Mouse (Mus musculus) left cerebral cortex, postnatal 36 days (tissue): ENCODE data around the gene Yars2. TPM values are rescaled to one million over a fixed set of nuclear protein-coding genes. Genes with fewer than 3 reads are reported as not detected.
"Not testable (repeated sequence)": the region's sequence is repeated elsewhere in the genome, so short reads cannot be mapped to it uniquely, and the experiment has no call there.

Experiments used
- DNase-seq, 2 experiments: peaks; one replicate each; pipeline ENCODE4 v3.0.0; 2021 to 2022; ENCODE audit warnings: low spot score in 2 of 2, mixed read lengths in 1 of 2
- intact Hi-C: fragments of 180-260 bp; cut with DNase I; formaldehyde crosslinking; loops from one replicate; pipeline ENCODE4 v1.15.1; 2025
- total RNA-seq, 2 experiments: library from RNA; stranded (reverse); gene quantifications; 2 replicates each; pipeline ENCODE4 v1.2.3; 2021

Yars2 gene
- total RNA-seq, result 10 to 100 TPM; 22.8 to 26.2 TPM

GRCm38 (mm10) chr16:16302369-16303137, at the start of gene Yars2:
Gene Yars2, plus strand, starts transcription at chr16:16302965.
- intact Hi-C loops, result loop anchor here (1.0 to 5.0 kb wide), 3 partner anchors 56 to 415 kb away; partner anchors contain the start of gene Dnm1l
- DNase-seq, result peak; percentile 95

- intact Hi-C loops, result no loop called here
- DNase-seq, result no peak
Measured at GRCm38 (mm10) chr16:16253326-16254074, 49.3 kb upstream of the Yars2 start.

GRCm38 (mm10) chr16:16255217-16255616, 47.5 kb upstream of the Yars2 start:
- no peak for DNase-seq
- intact Hi-C loops, result no loop called here

- no peak for DNase-seq
- intact Hi-C loops, result no loop called here
Measured at GRCm38 (mm10) chr16:16255874-16256273, 46.9 kb upstream of the Yars2 start.

- intact Hi-C loops, result no loop called here
- DNase-seq, result no peak
Measured at GRCm38 (mm10) chr16:16256672-16257071, 46.1 kb upstream of the Yars2 start.

GRCm38 (mm10) chr16:16260882-16261281, 41.9 kb upstream of the Yars2 start:
- intact Hi-C loops, result no loop called here
- DNase-seq, result no peak

GRCm38 (mm10) chr16:16261481-16261880, 41.3 kb upstream of the Yars2 start:
- DNase-seq, result no peak
- intact Hi-C loops, result no loop called here

- DNase-seq, result no peak
- intact Hi-C loops, result no loop called here
Measured at GRCm38 (mm10) chr16:16262436-16262835, 40.3 kb upstream of the Yars2 start.

- DNase-seq, result no peak
- intact Hi-C loops, result no loop called here
Measured at GRCm38 (mm10) chr16:16272978-16273377, 29.8 kb upstream of the Yars2 start.

- intact Hi-C loops, result no loop called here
- no peak for DNase-seq
Measured at GRCm38 (mm10) chr16:16273752-16274151, 29.0 kb upstream of the Yars2 start.

GRCm38 (mm10) chr16:16303138-16303827, 518 bp downstream of the Yars2 start:
- DNase-seq, result peak in 1 of 2 experiments; percentile 51
- intact Hi-C loops, result loop anchor here (1.0 to 5.0 kb wide), 3 partner anchors 55 to 416 kb away; partner anchors contain the start of gene Dnm1l

GRCm38 (mm10) chr16:16303888-16304287, 1.1 kb downstream of the Yars2 start:
- DNase-seq, result no peak
- intact Hi-C loops, result loop anchor here (1.0 to 5.0 kb wide), 3 partner anchors 54 to 417 kb away; partner anchors contain the start of gene Dnm1l

GRCm38 (mm10) chr16:16311319-16311718, 8.6 kb downstream of the Yars2 start:
- DNase-seq, result no peak
- intact Hi-C loops, result no loop called here

GRCm38 (mm10) chr16:16325775-16326336, 23.1 kb downstream of the Yars2 start:
- intact Hi-C loops, result no loop called here
- no peak for DNase-seq

GRCm38 (mm10) chr16:16346420-16346819, 43.7 kb downstream of the Yars2 start:
- intact Hi-C loops, result no loop called here
- DNase-seq, result no peak

GRCm38 (mm10) chr16:16357908-16358307, 55.1 kb downstream of the Yars2 start:
- no peak for DNase-seq
- intact Hi-C loops, result loop anchor here (1.0 to 10.0 kb wide), 4 partner anchors 55 to 514 kb away; partner anchors contain the start of genes Top3b and Vpreb1

- intact Hi-C loops, result loop anchor here (1.0 to 10.0 kb wide), 4 partner anchors 55 to 514 kb away; partner anchors contain the start of genes Top3b and Vpreb1
- DNase-seq, result peak; percentile 94 to 95
Measured at GRCm38 (mm10) chr16:16358481-16359100, 55.8 kb downstream of the Yars2 start, which contains the start of gene Dnm1l. Gene Dnm1l, minus strand, starts transcription at chr16:16358959.

GRCm38 (mm10) chr16:16359101-16359482, 56.3 kb downstream of the Yars2 start:
- intact Hi-C loops, result loop anchor here (5.0 to 10.0 kb wide), 3 partner anchors 198 to 513 kb away; partner anchors contain the start of genes Top3b and Vpreb1
- DNase-seq, result not testable (repeated sequence)
